Mouse (Mus musculus): Measurements from ENCODE around the gene Ubn1. TPM values are rescaled to one million over a fixed set of nuclear protein-coding genes. Genes with fewer than 3 reads are reported as not detected.
A peak's percentile ranks its signal among the peaks of the same experiment; 100 is the strongest.

Ubn1 gene
- polyA plus RNA-seq, 1 experiment from 2014 or later: 15.1 TPM

- Histone ChIP-seq H3K9me3 (no peaks in the 10 kb centered on the region), H3K4me2 (no peak overlapping the region), H3K36me3 (replicated peaks) (no peaks in the 10 kb centered on the region), H3K27ac (no peak overlapping the region), H3K4me3 (no peak overlapping the region; the same call in 1 of the 2 replicates), H3K4me1 (peaks cover 11% of the 10 kb centered on the region), H3K27me3 (replicated peaks) (peaks cover 50% of the 10 kb centered on the region), H3K9ac (no peak overlapping the region)
- WGBS: 3% methylated on average over 25 of the region's 25 CpGs
- ATAC-seq (replicated peaks): no peak
Measured at GRCm38 (mm10) chr16:5131251-5131922, 81.5 kb downstream of the Ubn1 start.

- H3K27me3 ChIP-seq (replicated peaks): peaks cover 50% of the 10 kb centered on the region
- no peak for ATAC-seq (replicated peaks)
- H3K4me3 ChIP-seq: peak within 1 kb of the TSS; percentile 31
- no peaks in the 10 kb centered on the region for H3K9me3 ChIP-seq
- peak within 1 kb of the TSS; percentile 49 for H3K4me2 ChIP-seq
- WGBS: under 1% methylated on average over 28 of the region's 39 CpGs
- H3K36me3 ChIP-seq (replicated peaks): no peaks in the 10 kb centered on the region
- H3K9ac ChIP-seq: no peak within 1 kb of the TSS
- H3K27ac ChIP-seq: no peak within 1 kb of the TSS
- peaks cover 11% of the 10 kb centered on the region for H3K4me1 ChIP-seq
Measured at GRCm38 (mm10) chr16:5132401-5132801, 82.5 kb downstream of the Ubn1 start, which contains the start of gene Ppl. TSS of gene Ppl (minus strand) at chr16:5132421.

- Histone ChIP-seq H3K36me3 (replicated peaks) (no peaks in the 10 kb centered on the region), H3K27ac (no peak overlapping the region), H3K9ac (no peak overlapping the region), H3K27me3 (replicated peaks) (peaks cover 42% of the 10 kb centered on the region), H3K4me2 (no peak overlapping the region), H3K4me1 (peaks cover 11% of the 10 kb centered on the region), H3K9me3 (no peaks in the 10 kb centered on the region), H3K4me3 (no peak overlapping the region)
- ATAC-seq (replicated peaks): no peak
- 76% methylated on average over 14 of the region's 14 CpGs for WGBS
Measured at GRCm38 (mm10) chr16:5134623-5135330, 84.9 kb downstream of the Ubn1 start.

GRCm38 (mm10) chr16:5135551-5136261 is 85.8 kb downstream of the Ubn1 start:
- Histone ChIP-seq H3K4me3 (no peak overlapping the region), H3K4me2 (no peak overlapping the region), H3K27ac (no peak overlapping the region), H3K4me1 (peaks cover 11% of the 10 kb centered on the region), H3K9me3 (no peaks in the 10 kb centered on the region), H3K9ac (no peak overlapping the region), H3K27me3 (replicated peaks) (peaks cover 36% of the 10 kb centered on the region), H3K36me3 (replicated peaks) (no peaks in the 10 kb centered on the region)
- 80% methylated on average over 8 of the region's 8 CpGs for WGBS
- no peak for ATAC-seq (replicated peaks)

Other genes with a start within 250 kb of the Ubn1 start
- 0.19 and 0.52 TPM in 2 replicates for gene 4930562C15Rik, start 214.6 kb upstream of the Ubn1 start, polyA plus RNA-seq (2015; fragmentation: Nextera tagmentation; extraction: Ambion mirVana)
- gene Ubald1, start 169.7 kb upstream of the Ubn1 start, polyA plus RNA-seq (2015; fragmentation: Nextera tagmentation; extraction: Ambion mirVana): 58.2 and 58.7 TPM in 2 replicates
- gene Mgrn1, start 163.8 kb upstream of the Ubn1 start, polyA plus RNA-seq (2015; fragmentation: Nextera tagmentation; extraction: Ambion mirVana): 124 and 131 TPM in 2 replicates
- 123 and 132 TPM in 2 replicates for gene Nudt16l1, start 111.3 kb upstream of the Ubn1 start, polyA plus RNA-seq (2015; fragmentation: Nextera tagmentation; extraction: Ambion mirVana)
- gene Anks3, start 85.9 kb upstream of the Ubn1 start, polyA plus RNA-seq (2015; fragmentation: Nextera tagmentation; extraction: Ambion mirVana): 80.0 and 86.3 TPM in 2 replicates
- not detected in 2 replicates for gene Sept12, start 52.2 kb upstream of the Ubn1 start, polyA plus RNA-seq (2015; fragmentation: Nextera tagmentation; extraction: Ambion mirVana)
- 1.6 and 2.0 TPM in 2 replicates for gene Smim22, start 42.8 kb upstream of the Ubn1 start, polyA plus RNA-seq (2015; fragmentation: Nextera tagmentation; extraction: Ambion mirVana)
- gene Rogdi, start 36.5 kb upstream of the Ubn1 start, polyA plus RNA-seq (2015; fragmentation: Nextera tagmentation; extraction: Ambion mirVana): 157 TPM in 2 replicates
- 201 and 207 TPM in 2 replicates for gene Glyr1, start 194 bp upstream of the Ubn1 start, polyA plus RNA-seq (2015; fragmentation: Nextera tagmentation; extraction: Ambion mirVana)
- 0.09 and 0.39 TPM in 2 replicates for gene Ppl, start 82.4 kb downstream of the Ubn1 start, polyA plus RNA-seq (2015; fragmentation: Nextera tagmentation; extraction: Ambion mirVana)
- gene Sec14l5, start 97.1 kb downstream of the Ubn1 start, polyA plus RNA-seq (2015; fragmentation: Nextera tagmentation; extraction: Ambion mirVana): 0.60 and 0.83 TPM in 2 replicates
- gene Nagpa, start 154.0 kb downstream of the Ubn1 start, polyA plus RNA-seq (2015; fragmentation: Nextera tagmentation; extraction: Ambion mirVana): 11.4 and 14.3 TPM in 2 replicates
- 14.8 and 15.9 TPM in 2 replicates for gene AU021092, start 172.2 kb downstream of the Ubn1 start, polyA plus RNA-seq (2015; fragmentation: Nextera tagmentation; extraction: Ambion mirVana)
- gene Alg1, start 183.6 kb downstream of the Ubn1 start, polyA plus RNA-seq (2015; fragmentation: Nextera tagmentation; extraction: Ambion mirVana): 44.5 and 44.8 TPM in 2 replicates
- 6.9 and 7.7 TPM in 2 replicates for gene Eef2kmt, start 205.9 kb downstream of the Ubn1 start, polyA plus RNA-seq (2015; fragmentation: Nextera tagmentation; extraction: Ambion mirVana)

Data from midbrain, embryonic 15.5 days (tissue).